Mouse (Mus musculus) megakaryocyte, embryonic 14.5 days (primary cell): ENCODE measurements at regions not wholly inside any gene's neighbourhood (a gene's known extent, or its start where the extent isn't known, plus 50 kb on each side); places are given as distances from the start of the nearest gene placed in this dataset.

Source experiments
- FLI1 ChIP-seq: IDR thresholded peaks from 2 replicates; pipeline ENCODE4 v1.6.1; 2012; ENCODE audit warnings: low read length, inconsistent platforms, mixed read lengths
- GATA1 ChIP-seq: IDR thresholded peaks from 3 replicates; pipeline ENCODE4 v1.6.1; 2012; ENCODE audit warnings: mixed read lengths, low read length, inconsistent platforms, borderline replicate concordance

GRCm38 (mm10) chr12:70714281-70714679 is 111.0 kb upstream of the Frmd6 start:
- TF ChIP-seq FLI1 (no peak), GATA1 (no peak)
